Mouse (Mus musculus): ENCODE measurements around the gene Larp1b.

DNA sequence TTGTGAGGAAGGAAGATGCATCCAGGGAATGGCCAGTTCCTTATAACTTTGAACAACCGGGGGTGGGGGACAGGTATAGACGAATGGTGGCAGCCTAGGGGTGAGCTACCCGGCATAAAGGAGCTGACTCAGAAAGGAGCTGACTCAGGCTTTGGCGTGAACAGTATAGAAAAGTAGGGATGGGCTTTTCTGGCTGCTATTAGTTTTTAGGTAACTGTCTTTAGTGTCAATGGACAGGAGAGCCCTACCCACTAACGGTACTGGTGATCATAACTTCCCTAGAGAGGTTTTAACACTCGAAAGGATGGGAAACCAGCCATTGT, 134.1 kb downstream of the Larp1b start:
- TF ChIP-seq RCOR1 (conservative IDR thresholded peaks at IDR 0.05; ENCODE audit: low read depth, low read length) = no peak
- no peak for TF ChIP-seq CTCF (conservative IDR thresholded peaks at IDR 0.05 in 1 of 2, IDR thresholded peaks at IDR 0.05 in 1 of 2; ENCODE audit: low read depth in 2 of 2, low read length in 2 of 2)
- no peak for TF ChIP-seq CHD1 (IDR thresholded peaks at IDR 0.05; ENCODE audit: low read depth, low read length)
- TF ChIP-seq ZNF384 (IDR thresholded peaks at IDR 0.05; ENCODE audit: low read depth, low read length) = no peak
- no peak for TF ChIP-seq POLR2A (IDR thresholded peaks at IDR 0.05; ENCODE audit: low read depth, low read length)
- no peak for TF ChIP-seq EP300 (IDR thresholded peaks at IDR 0.05; ENCODE audit: low read length)
- TF ChIP-seq CHD2 (IDR thresholded peaks at IDR 0.05; ENCODE audit: low read length) = no peak
- TF ChIP-seq TCF12 (IDR thresholded peaks at IDR 0.05; ENCODE audit: low read depth, low read length) = no peak
- no peak for TF ChIP-seq JUN (IDR thresholded peaks at IDR 0.05; ENCODE audit: insufficient read depth, low read depth, low read length)
- no peak for TF ChIP-seq ZC3H11A (IDR thresholded peaks at IDR 0.05; ENCODE audit: low read depth, low read length)
